Mouse (Mus musculus) layer of hippocampus, adult 9-10 months (tissue): ENCODE measurements at regions not wholly inside any gene's neighbourhood (a gene's known extent, or its start where the extent isn't known, plus 50 kb on each side); places are given as distances from the start of the nearest gene placed in this dataset.

ENCODE experiments used
- DNase-seq: peaks from one replicate; pipeline ENCODE4 v3.0.0; 2022; ENCODE audit warnings: low spot score

- no peak for DNase-seq
Observed at GRCm38 (mm10) chr4:68179551-68179950, 774.6 kb downstream of the Brinp1 start.

GRCm38 (mm10) chr4:68156499-68156898 lies 797.7 kb downstream of the Brinp1 start:
- DNase-seq: no peak

- DNase-seq: no peak
Observed at GRCm38 (mm10) chr4:68148483-68149069, 805.6 kb downstream of the Brinp1 start.

GRCm38 (mm10) chr4:68128124-68128523 lies 826.1 kb downstream of the Brinp1 start:
- DNase-seq: no peak

- no peak for DNase-seq
Observed at GRCm38 (mm10) chr4:68114502-68114901, 839.7 kb downstream of the Brinp1 start.

- DNase-seq: no peak
Observed at GRCm38 (mm10) chr4:68085255-68085654, 868.9 kb downstream of the Brinp1 start.

GRCm38 (mm10) chr4:68056813-68057578 lies 897.2 kb downstream of the Brinp1 start:
- DNase-seq: no peak

- DNase-seq: peak; percentile 63
Observed at GRCm38 (mm10) chr4:68022891-68023303, 931.3 kb downstream of the Brinp1 start.

GRCm38 (mm10) chr4:68011371-68011770 lies 942.8 kb downstream of the Brinp1 start:
- DNase-seq: no peak

- DNase-seq: no peak
Observed at GRCm38 (mm10) chr4:67994796-67995283, 959.4 kb downstream of the Brinp1 start.

- no peak for DNase-seq
Observed at GRCm38 (mm10) chr4:67963456-67963855, 990.7 kb downstream of the Brinp1 start.

GRCm38 (mm10) chr4:67948000-67948399 lies 1006.2 kb downstream of the Brinp1 start:
- no peak for DNase-seq

- no peak for DNase-seq
Observed at GRCm38 (mm10) chr4:67932481-67932880, 1021.7 kb downstream of the Brinp1 start.

GRCm38 (mm10) chr4:67899109-67899508 lies 1055.1 kb downstream of the Brinp1 start:
- DNase-seq: no peak

GRCm38 (mm10) chr4:67891946-67892575 lies 1062.1 kb downstream of the Brinp1 start:
- no peak for DNase-seq

- DNase-seq: no peak
Observed at GRCm38 (mm10) chr4:67887954-67888353, 1060.6 kb downstream of the Tlr4 start.

GRCm38 (mm10) chr4:67885204-67885603 lies 1057.8 kb downstream of the Tlr4 start:
- DNase-seq: no peak

GRCm38 (mm10) chr4:67862218-67862617 lies 1034.8 kb downstream of the Tlr4 start:
- no peak for DNase-seq

GRCm38 (mm10) chr4:67861801-67862200 lies 1034.4 kb downstream of the Tlr4 start:
- DNase-seq: no peak

- no peak for DNase-seq
Observed at GRCm38 (mm10) chr4:67853001-67853400, 1025.6 kb downstream of the Tlr4 start.

- no peak for DNase-seq
Observed at GRCm38 (mm10) chr4:67833397-67833796, 1006.0 kb downstream of the Tlr4 start.

GRCm38 (mm10) chr4:67825484-67825883 lies 998.1 kb downstream of the Tlr4 start:
- no peak for DNase-seq

- DNase-seq: no peak
Observed at GRCm38 (mm10) chr4:67796050-67796449, 968.7 kb downstream of the Tlr4 start.
